Mouse (Mus musculus) liver, adult 2 months (tissue): ENCODE data around the gene Fam129c.

Source experiments
- CTCF ChIP-seq: fragments of 200-500 bp; IDR thresholded peaks from 2 replicates; pipeline ENCODE4 v1.5.1; 2011; ENCODE audit warnings: low read depth, low read length, control low read depth
- POLR2A ChIP-seq: fragments of 200-500 bp; IDR thresholded peaks from 2 replicates; pipeline ENCODE4 v1.6.1; 2011; ENCODE audit warnings: low read length, control low read depth; ENCODE audit not compliant: insufficient read depth; ENCODE audit errors: extremely low read depth

DNA sequence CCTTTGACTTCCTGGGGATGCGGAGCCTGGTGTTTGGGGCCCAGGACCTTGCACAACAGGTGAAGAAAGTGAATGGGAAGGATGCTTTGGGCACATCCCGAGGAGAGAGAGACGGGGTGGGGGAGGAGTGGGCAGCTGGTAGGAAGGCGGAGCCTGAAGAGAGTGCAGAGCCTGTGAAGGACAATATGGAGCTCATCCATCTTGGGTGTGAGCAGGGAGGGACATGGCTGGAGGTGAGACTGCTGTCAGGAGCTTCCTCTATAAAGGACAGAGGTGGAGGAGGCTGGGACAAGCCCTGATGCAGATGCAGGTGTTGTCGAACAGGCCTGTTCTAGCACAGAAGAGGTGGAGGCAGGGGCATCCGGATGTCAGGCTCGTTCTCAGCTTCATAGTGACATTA lies 6.6 kb downstream of the Fam129c start:
- TF ChIP-seq CTCF (no peak), POLR2A (no peak)
